Mouse (Mus musculus) bone marrow macrophage, adult 2 months (primary cell): ENCODE data around the gene Zfp704.

Experiments used
- CTCF ChIP-seq: IDR thresholded peaks from 2 replicates; pipeline ENCODE4 v1.5.1; 2012; ENCODE audit warnings: low read depth, mild to moderate bottlenecking, low read length, moderate library complexity
- POLR2A ChIP-seq: IDR thresholded peaks from 2 replicates; pipeline ENCODE4 v1.6.1; 2012; ENCODE audit warnings: mild to moderate bottlenecking, low read depth, low read length, borderline replicate concordance

- no peak for TF ChIP-seq POLR2A
- TF ChIP-seq CTCF, result no peak
These were observed 6.0 kb downstream of the Zfp704 start for GRCm38 (mm10) chr3:9603866-9604265.
